9 mouse cellular contexts compared by ENCODE assay signal in genomic region chr11:44323314-44323713, GRCm38 (mm10).
A peak's percentile ranks its signal among the peaks of the same experiment; 100 is the strongest.
DNase-seq lines count a peak whose midpoint lies in the region; ATAC-seq lines count a peak whose summit lies in the region.
"Had no signal": no experiment of that assay in that cellular context is flagged by ENCODE, and none has a peak within 500 bp of the region (broad histone marks: within the 10 kb centered on the region; RNA-seq: fewer than 3 reads in every experiment).

No protein-coding gene starts in this region.

- H3K4me3 ChIP-seq in limb, embryonic 10.5 days = no peak overlapping the region
- H3K4me3 ChIP-seq: liver, embryonic 13.5 days had no signal

- no peak for ATAC-seq in monocyte, adult 5-6 weeks (replicated peaks; ENCODE audit: insufficient number of reproducible peaks, low FRiP score, low TSS enrichment, poor library complexity, severe bottlenecking)
- ATAC-seq: forebrain, embryonic 14.5 days had no signal

- H3K27ac ChIP-seq in limb, embryonic 10.5 days = no peak overlapping the region
- H3K27ac ChIP-seq: liver, embryonic 13.5 days had no signal

- no peaks in the 10 kb centered on the region for H3K4me1 ChIP-seq in limb, embryonic 10.5 days
- H3K4me1 ChIP-seq: liver, embryonic 13.5 days had no signal

- H3K9me3 ChIP-seq in limb, embryonic 10.5 days (replicated peaks) = no peaks in the 10 kb centered on the region
- H3K9me3 ChIP-seq: liver, embryonic 13.5 days had no signal

- peak; percentile 18 for DNase-seq in ovary, adult 18-20 months (ENCODE audit: low spot score)
- DNase-seq in ovary, postnatal 36 days (ENCODE audit: low spot score) = no peak
- peak; percentile 64 to 65 for DNase-seq in adrenal gland, postnatal 36 days
- peak; percentile 37 to 73 for DNase-seq in heart, postnatal 14 days
- peak; percentile 48 for DNase-seq in right cerebral cortex, postnatal 25 days
- no peak for DNase-seq in limb, embryonic 10.5 days (ENCODE audit: low spot score)
- DNase-seq: liver, embryonic 13.5 days had no signal

- 78% methylated on average over 2 of the region's 2 CpGs for WGBS in limb, embryonic 10.5 days

- intact Hi-C loops in heart, postnatal 14 days (cut with DNase I) = loop anchor here (5.0 kb wide), 1 partner anchor 81 kb away; no protein-coding TSS in a partner anchor

- no peaks in the 10 kb centered on the region for H3K36me3 ChIP-seq in limb, embryonic 10.5 days
- H3K36me3 ChIP-seq: liver, embryonic 13.5 days had no signal

- H3K27me3 ChIP-seq in limb, embryonic 10.5 days (ENCODE audit: low read depth, poor library complexity, severe bottlenecking) = no peaks in the 10 kb centered on the region
- H3K27me3 ChIP-seq: liver, embryonic 13.5 days had no signal

Comparison
In these comparisons a context has a peak if more than half of its experiments do, and no peak if none do; other contexts are left out.
1. DNase-seq: peak in ovary, adult 18-20 months (single experiment), adrenal gland, postnatal 36 days (2 of 2), heart, postnatal 14 days (2 of 2) and right cerebral cortex, postnatal 25 days (single experiment); none in ovary, postnatal 36 days (single experiment) and limb, embryonic 10.5 days (single experiment).